Mouse (Mus musculus): Measurements from ENCODE around the gene Mapk8. TPM values are rescaled to one million over a fixed set of nuclear protein-coding genes. Genes with fewer than 3 reads are reported as not detected.
A peak's percentile ranks its signal among the peaks of the same experiment; 100 is the strongest.

The Mapk8 gene
- polyA plus RNA-seq, 1 experiment from 2014 or later, result 31.9 TPM

- no peaks in the 10 kb centered on the region for H3K27me3 ChIP-seq
- in situ Hi-C loops (cut with MboI; ENCODE audit: low pct_unique_long_range_greater_than_20kb), result no loop called here
- no peak for TF ChIP-seq CTCF (IDR thresholded peaks at IDR 0.05)
- POLR2A ChIA-PET, result interaction anchor here (0.6 to 1.2 kb wide), 2 partner anchors 11 to 32 kb away, joined by 3 to 4 read pairs; no protein-coding TSS in a partner anchor
- CTCF ChIA-PET, result interaction anchor here (0.9 to 2.0 kb wide), 3 partner anchors 10 to 34 kb away, joined by 3 to 5 read pairs (median 4); no protein-coding TSS in a partner anchor
- DNase-seq (ENCODE audit: low read depth, low spot score), result peak; percentile 58
- peak; percentile 73 for ATAC-seq
Measured at GRCm38 (mm10) chr14:33351984-33352722, 94.8 kb downstream of the Mapk8 start.

- ChIA-PET POLR2A (no interaction called here), CTCF (no interaction called here)
- no peaks in the 10 kb centered on the region for H3K27me3 ChIP-seq
- ATAC-seq (no peak), DNase-seq (ENCODE audit: low read depth, low spot score) (no peak)
- in situ Hi-C loops (cut with MboI; ENCODE audit: low pct_unique_long_range_greater_than_20kb), result no loop called here
- no peak for TF ChIP-seq CTCF (IDR thresholded peaks at IDR 0.05)
Measured at GRCm38 (mm10) chr14:33351019-33351418, 95.9 kb downstream of the Mapk8 start.

GRCm38 (mm10) chr14:33348146-33348545 lies 98.8 kb downstream of the Mapk8 start:
- no peak for DNase-seq (ENCODE audit: low read depth, low spot score)
- TF ChIP-seq CTCF (IDR thresholded peaks at IDR 0.05), result no peak
- in situ Hi-C loops (cut with MboI; ENCODE audit: low pct_unique_long_range_greater_than_20kb), result no loop called here
- no peak for ATAC-seq
- no peaks in the 10 kb centered on the region for H3K27me3 ChIP-seq
- POLR2A ChIA-PET, result no interaction called here
- CTCF ChIA-PET, result no interaction called here

DNA sequence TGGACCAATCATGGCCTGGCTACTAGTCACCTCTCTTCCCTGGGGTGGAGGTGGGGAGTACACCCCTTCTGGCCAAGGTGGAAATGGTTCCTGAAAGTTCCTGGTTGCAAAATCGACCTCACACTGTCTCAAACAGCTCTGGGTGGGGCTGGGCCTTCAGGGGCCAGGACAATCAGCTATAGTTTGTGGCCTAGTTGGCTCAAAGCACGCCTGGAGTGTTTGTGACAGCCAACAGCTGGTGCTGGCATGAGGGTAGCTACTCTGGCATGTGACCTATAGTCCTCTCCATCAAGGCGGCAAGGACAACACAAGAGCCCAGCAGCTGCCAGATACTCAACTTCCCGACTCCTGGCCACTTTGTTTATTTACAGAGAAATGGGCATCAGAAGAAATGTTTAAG lies 99.2 kb downstream of the Mapk8 start:
- no peaks in the 10 kb centered on the region for H3K27me3 ChIP-seq
- TF ChIP-seq CTCF (IDR thresholded peaks at IDR 0.05), result no peak
- POLR2A ChIA-PET, result no interaction called here
- DNase-seq (ENCODE audit: low read depth, low spot score) (no peak), ATAC-seq (no peak)
- in situ Hi-C loops (cut with MboI; ENCODE audit: low pct_unique_long_range_greater_than_20kb), result no loop called here
- CTCF ChIA-PET, result no interaction called here

DNA sequence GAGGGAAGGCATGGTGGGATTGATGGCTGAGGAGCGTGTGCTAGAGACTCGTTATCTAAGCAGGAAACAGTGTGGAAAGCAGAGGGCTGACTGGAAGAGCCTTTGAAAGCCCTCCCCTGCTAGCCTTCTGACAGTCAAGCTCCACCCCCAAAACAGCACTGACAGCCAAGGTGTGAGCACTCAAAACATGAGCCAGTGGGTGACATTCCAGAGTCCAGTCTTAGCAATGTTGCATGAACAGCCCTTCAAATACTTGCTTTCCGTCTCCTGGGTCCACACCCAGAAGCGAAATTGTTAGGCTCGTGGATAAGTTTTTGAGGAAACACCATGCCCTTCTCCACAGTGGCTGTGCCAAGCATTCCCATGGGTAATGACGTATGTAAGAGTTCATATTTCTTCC lies 100.4 kb downstream of the Mapk8 start:
- ChIA-PET POLR2A (no interaction called here), CTCF (no interaction called here)
- no peak for TF ChIP-seq CTCF (IDR thresholded peaks at IDR 0.05)
- in situ Hi-C loops (cut with MboI; ENCODE audit: low pct_unique_long_range_greater_than_20kb), result no loop called here
- ATAC-seq (no peak), DNase-seq (ENCODE audit: low read depth, low spot score) (no peak)
- H3K27me3 ChIP-seq, result no peaks in the 10 kb centered on the region

GRCm38 (mm10) chr14:33343131-33343725 lies 103.7 kb downstream of the Mapk8 start:
- DNase-seq (ENCODE audit: low read depth, low spot score) (no peak), ATAC-seq (no peak)
- H3K27me3 ChIP-seq, result no peaks in the 10 kb centered on the region
- ChIA-PET POLR2A (no interaction called here), CTCF (interaction anchor here (1.5 to 1.6 kb wide), 2 partner anchors 9 to 21 kb away, joined by 4 to 6 read pairs; no protein-coding TSS in a partner anchor)
- in situ Hi-C loops (cut with MboI; ENCODE audit: low pct_unique_long_range_greater_than_20kb), result no loop called here
- TF ChIP-seq CTCF (IDR thresholded peaks at IDR 0.05), result no peak

GRCm38 (mm10) chr14:33338684-33339083 lies 108.3 kb downstream of the Mapk8 start:
- DNase-seq (ENCODE audit: low read depth, low spot score) (no peak), ATAC-seq (no peak)
- POLR2A ChIA-PET, result no interaction called here
- in situ Hi-C loops (cut with MboI; ENCODE audit: low pct_unique_long_range_greater_than_20kb), result no loop called here
- CTCF ChIA-PET, result no interaction called here
- H3K27me3 ChIP-seq, result no peaks in the 10 kb centered on the region
- no peak for TF ChIP-seq CTCF (IDR thresholded peaks at IDR 0.05)

DNA sequence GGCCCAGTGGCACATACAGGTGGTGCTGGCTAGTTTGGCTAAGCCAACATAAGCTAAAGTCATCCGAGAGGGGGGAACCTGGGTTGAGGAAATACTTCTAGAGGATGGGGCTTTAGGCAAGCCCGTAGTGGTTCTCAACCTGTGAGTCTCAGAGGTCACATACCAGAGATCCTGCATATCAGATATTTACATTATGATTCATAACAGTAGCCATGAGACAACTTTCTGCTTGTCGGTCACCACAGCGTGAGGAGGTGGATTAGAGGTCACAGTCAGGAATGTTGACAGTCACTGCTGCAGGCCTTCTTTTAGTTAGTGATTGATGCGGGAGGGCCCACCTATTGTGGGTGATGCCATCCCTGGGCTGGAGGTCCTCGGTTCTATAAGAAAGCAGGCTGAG lies 111.2 kb downstream of the Mapk8 start:
- no peak for TF ChIP-seq CTCF (IDR thresholded peaks at IDR 0.05)
- in situ Hi-C loops (cut with MboI; ENCODE audit: low pct_unique_long_range_greater_than_20kb), result no loop called here
- peak; percentile 93 for ATAC-seq
- ChIA-PET CTCF (interaction anchor here (0.8 kb wide), 2 partner anchors 10 to 13 kb away, joined by 3 to 4 read pairs; no protein-coding TSS in a partner anchor), POLR2A (no interaction called here)
- no peaks in the 10 kb centered on the region for H3K27me3 ChIP-seq
- no peak for DNase-seq (ENCODE audit: low read depth, low spot score)

DNA sequence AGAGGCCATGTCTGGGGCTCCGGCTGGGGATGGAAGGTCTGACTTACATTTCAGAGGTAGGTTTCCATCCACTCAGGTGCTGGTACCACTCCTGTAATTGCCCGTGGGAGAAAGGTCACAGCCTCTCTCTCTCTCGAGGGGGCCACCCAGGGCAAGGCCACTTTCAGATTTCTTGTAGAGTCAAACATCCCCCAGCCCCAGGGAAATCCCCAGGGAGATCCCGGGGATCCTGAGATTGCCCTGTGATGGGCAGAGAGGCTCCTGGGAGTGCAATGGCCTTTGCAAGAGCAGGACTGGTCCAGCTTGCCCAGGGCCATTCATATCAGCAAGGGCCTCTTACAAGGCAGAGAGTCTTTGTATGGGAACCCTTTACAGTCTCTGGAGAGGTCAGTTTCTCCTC lies 112.6 kb downstream of the Mapk8 start:
- ATAC-seq, result no peak
- POLR2A ChIA-PET, result interaction anchor here (0.7 kb wide), 1 partner anchor 985 kb away, joined by 3 read pairs; no protein-coding TSS in a partner anchor

GRCm38 (mm10) chr14:33333833-33334232 lies 113.1 kb downstream of the Mapk8 start:
- in situ Hi-C loops (cut with MboI; ENCODE audit: low pct_unique_long_range_greater_than_20kb), result no loop called here
- ATAC-seq (no peak), DNase-seq (ENCODE audit: low read depth, low spot score) (no peak)
- CTCF ChIA-PET, result interaction anchor here (0.7 to 1.3 kb wide), 3 partner anchors 11 to 16 kb away, joined by 3 to 6 read pairs (median 4); no protein-coding TSS in a partner anchor
- POLR2A ChIA-PET, result no interaction called here
- TF ChIP-seq CTCF (IDR thresholded peaks at IDR 0.05), result no peak
- no peaks in the 10 kb centered on the region for H3K27me3 ChIP-seq

More for the DNA sequence above, 112.6 kb downstream of the Mapk8 start:
- DNase-seq (ENCODE audit: low read depth, low spot score), result no peak
- H3K27me3 ChIP-seq, result no peaks in the 10 kb centered on the region
- TF ChIP-seq CTCF (IDR thresholded peaks at IDR 0.05), result no peak
- CTCF ChIA-PET, result interaction anchor here (0.7 to 1.3 kb wide), 3 partner anchors 12 to 17 kb away, joined by 3 to 6 read pairs (median 4); no protein-coding TSS in a partner anchor
- in situ Hi-C loops (cut with MboI; ENCODE audit: low pct_unique_long_range_greater_than_20kb), result no loop called here

DNA sequence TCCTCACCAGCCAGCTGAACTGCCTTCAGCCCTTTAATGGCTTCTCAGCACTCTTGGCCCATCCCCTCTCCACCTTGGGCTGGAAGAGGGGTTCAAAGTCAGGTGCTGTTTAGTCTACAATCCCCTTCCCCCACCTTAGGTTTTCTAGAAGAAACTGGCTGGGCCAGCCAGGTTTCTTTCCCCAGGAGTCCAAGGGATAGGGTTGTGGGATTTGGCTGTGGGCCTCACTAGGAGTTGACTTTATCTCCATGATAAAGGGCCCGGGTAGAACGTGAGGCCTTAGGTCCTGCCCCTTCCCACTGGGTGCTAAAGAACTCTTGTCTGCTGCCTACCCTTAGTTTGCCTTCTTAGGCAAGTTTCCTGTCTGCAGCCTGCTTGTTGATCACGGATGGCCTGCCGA lies 115.3 kb downstream of the Mapk8 start:
- ChIA-PET POLR2A (no interaction called here), CTCF (interaction anchor here (0.7 kb wide), 1 partner anchor 13 kb away, joined by 3 read pairs; no protein-coding TSS in a partner anchor)
- DNase-seq (ENCODE audit: low read depth, low spot score) (no peak), ATAC-seq (no peak)
- no peak for TF ChIP-seq CTCF (IDR thresholded peaks at IDR 0.05)
- no peaks in the 10 kb centered on the region for H3K27me3 ChIP-seq
- in situ Hi-C loops (cut with MboI; ENCODE audit: low pct_unique_long_range_greater_than_20kb), result no loop called here

Measured in Patski (cell line).